Mouse (Mus musculus) midbrain, embryonic 16.5 days (tissue): Measurements from ENCODE around the gene Asap3. TPM values are rescaled to one million over a fixed set of nuclear protein-coding genes. Genes with fewer than 3 reads are reported as not detected.
A peak's percentile ranks its signal among the peaks of the same experiment; 100 is the strongest.

ENCODE experiments used
- ATAC-seq: fragments of 200-750 bp; cut with Nextera tagmentation; 2 replicates; pipeline ENCODE4 v1.8.0; 2017; ENCODE audit warnings: moderate TSS enrichment
- H3K27ac ChIP-seq: fragments of 300-500 bp; sonication (generic); 2 replicates; pipeline ENCODE4 v1.5.1; 2014; ENCODE audit warnings: mild to moderate bottlenecking, low read length, mixed read lengths
- H3K27me3 ChIP-seq: fragments of 300-500 bp; sonication (generic); 2 replicates; pipeline ENCODE4 v1.6.1; 2014; ENCODE audit warnings: low read depth, low read length, mixed read lengths; ENCODE audit not compliant: control insufficient read depth, insufficient read depth
- H3K36me3 ChIP-seq: fragments of 300-500 bp; sonication (generic); 2 replicates; pipeline ENCODE4 v1.6.1; 2014; ENCODE audit warnings: mild to moderate bottlenecking, low read length, moderate library complexity, mixed read lengths; ENCODE audit not compliant: control insufficient read depth, insufficient read depth
- H3K4me1 ChIP-seq: fragments of 300-500 bp; sonication (generic); 2 replicates; pipeline ENCODE4 v1.6.1; 2014; ENCODE audit warnings: mild to moderate bottlenecking, low read length, mixed read lengths; ENCODE audit not compliant: control insufficient read depth, insufficient read depth
- H3K4me2 ChIP-seq: fragments of 300-500 bp; sonication (generic); 2 replicates; pipeline ENCODE4 v1.6.1; 2014; ENCODE audit warnings: mild to moderate bottlenecking, low read length, mixed read lengths
- H3K4me3 ChIP-seq: fragments of 300-500 bp; sonication (generic); 2 replicates; pipeline ENCODE4 v1.5.1; 2014; ENCODE audit warnings: low read depth, mild to moderate bottlenecking, low read length, moderate library complexity, mixed read lengths
- H3K9ac ChIP-seq: fragments of 300-500 bp; sonication (generic); 2 replicates; pipeline ENCODE4 v1.6.1; 2014; ENCODE audit warnings: low read depth, low read length, mixed read lengths
- H3K9me3 ChIP-seq: fragments of 300-500 bp; sonication (generic); replicated peaks from 2 replicates; pipeline ENCODE4 v1.6.1; 2014; ENCODE audit warnings: mild to moderate bottlenecking, low read length, mixed read lengths; ENCODE audit not compliant: control insufficient read depth, poor library complexity, severe bottlenecking
- WGBS: fragments of 180-500 bp; shearing (Covaris S2); extraction: QIAGEN DNeasy Blood & Tissue Kit; methylation state at CpG from one replicate; pipeline ENCODE4 v1.1.7; 2014; 5-methylcytosine and 5-hydroxymethylcytosine counted together
- polyA plus RNA-seq: library from polyadenylated mRNA; unstranded; fragments of >200 nt; fragmentation: Nextera tagmentation; extraction: Ambion mirVana; gene quantifications from 2 replicates; pipeline ENCODE4 v1.2.1, GENCODE M21; 2015

Asap3 gene
- polyA plus RNA-seq, 1 experiment from 2014 or later = 5.1 TPM

- H3K36me3 ChIP-seq = no peaks in the 10 kb centered on the region
- H3K27me3 ChIP-seq = peaks cover 47% of the 10 kb centered on the region
- no peak overlapping the region for H3K27ac ChIP-seq
- peaks cover 22% of the 10 kb centered on the region for H3K4me1 ChIP-seq
- no peak for ATAC-seq
- no peaks in the 10 kb centered on the region for H3K9me3 ChIP-seq
- H3K4me2 ChIP-seq = peak overlapping the region; percentile 56
- WGBS = 1% methylated on average over 36 of the region's 37 CpGs
- H3K9ac ChIP-seq = no peak overlapping the region
- peak overlapping the region; percentile 34 for H3K4me3 ChIP-seq
Measured at GRCm38 (mm10) chr4:136248464-136249331, 42.5 kb downstream of the Asap3 start.

DNA sequence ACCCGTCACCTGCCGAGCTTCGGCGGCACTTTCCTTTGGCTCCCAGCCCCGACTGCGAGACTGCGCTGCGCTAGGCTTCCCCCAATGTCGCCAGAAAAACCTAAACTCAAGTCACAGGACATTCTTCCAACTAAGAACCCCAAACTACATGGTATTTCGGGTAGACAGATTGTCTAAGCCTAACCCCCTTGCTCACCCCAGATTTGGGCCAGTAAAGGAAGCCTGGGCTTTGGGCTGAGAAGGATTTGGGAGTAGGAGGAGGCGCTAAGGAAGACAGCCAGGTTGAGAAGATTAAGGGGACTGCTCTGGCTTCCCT is 43.1 kb downstream of the Asap3 start:
- Histone ChIP-seq H3K27me3 (peaks cover 47% of the 10 kb centered on the region), H3K9me3 (no peaks in the 10 kb centered on the region), H3K4me1 (peaks cover 22% of the 10 kb centered on the region), H3K4me2 (peak overlapping the region; percentile 56), H3K4me3 (no peak overlapping the region), H3K27ac (no peak overlapping the region), H3K36me3 (no peaks in the 10 kb centered on the region), H3K9ac (no peak overlapping the region)
- no peak for ATAC-seq
- whole genome bisulfite sequencing = 3% methylated on average over 11 of the region's 11 CpGs

GRCm38 (mm10) chr4:136249780-136250179 is 43.6 kb downstream of the Asap3 start:
- Histone ChIP-seq H3K4me1 (peaks cover 22% of the 10 kb centered on the region), H3K36me3 (no peaks in the 10 kb centered on the region), H3K4me3 (no peak overlapping the region), H3K4me2 (no peak overlapping the region), H3K9me3 (no peaks in the 10 kb centered on the region), H3K27ac (no peak overlapping the region), H3K27me3 (peaks cover 47% of the 10 kb centered on the region), H3K9ac (no peak overlapping the region)
- 43% methylated on average over 9 of the region's 9 CpGs for WGBS
- no peak for ATAC-seq

- H3K27ac ChIP-seq = no peak overlapping the region
- 72% methylated on average over 6 of the region's 6 CpGs for WGBS
- no peak for ATAC-seq
- H3K9ac ChIP-seq = no peak overlapping the region
- no peaks in the 10 kb centered on the region for H3K36me3 ChIP-seq
- H3K4me1 ChIP-seq = peaks cover 4% of the 10 kb centered on the region
- no peaks in the 10 kb centered on the region for H3K27me3 ChIP-seq
- H3K9me3 ChIP-seq = no peaks in the 10 kb centered on the region
- no peak overlapping the region for H3K4me2 ChIP-seq
- H3K4me3 ChIP-seq = no peak overlapping the region
Measured at GRCm38 (mm10) chr4:136255919-136256318, 49.8 kb downstream of the Asap3 start.

- H3K4me3 ChIP-seq = no peak overlapping the region
- H3K9ac ChIP-seq = no peak overlapping the region
- no peaks in the 10 kb centered on the region for H3K9me3 ChIP-seq
- no peaks in the 10 kb centered on the region for H3K27me3 ChIP-seq
- no peak overlapping the region for H3K27ac ChIP-seq
- H3K36me3 ChIP-seq = no peaks in the 10 kb centered on the region
- peaks cover 4% of the 10 kb centered on the region for H3K4me1 ChIP-seq
- ATAC-seq = no peak
- no peak overlapping the region for H3K4me2 ChIP-seq
- 86% methylated on average over 10 of the region's 10 CpGs for WGBS
Measured at GRCm38 (mm10) chr4:136256696-136257095, 50.5 kb downstream of the Asap3 start.

DNA sequence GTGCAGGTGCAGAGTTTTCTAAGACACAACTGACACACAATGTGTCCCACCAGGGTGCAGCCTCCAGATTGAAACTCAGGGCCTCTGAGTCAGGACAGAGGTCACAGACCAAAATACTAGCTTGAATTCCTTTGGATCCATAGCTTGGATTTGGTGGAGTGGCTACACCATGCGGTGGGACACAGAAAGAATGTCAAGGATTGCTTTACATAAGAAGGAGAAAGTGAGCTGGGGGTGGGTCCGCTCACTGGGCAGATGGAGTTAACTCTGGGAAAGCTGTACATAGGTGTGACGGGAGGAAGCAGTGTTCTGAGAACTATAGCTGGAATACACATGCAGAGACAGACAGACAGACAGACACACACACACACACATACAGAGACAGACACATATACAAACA is 53.8 kb downstream of the Asap3 start:
- Histone ChIP-seq H3K36me3 (no peaks in the 10 kb centered on the region), H3K4me1 (peaks cover 4% of the 10 kb centered on the region), H3K4me3 (no peak overlapping the region), H3K9me3 (no peaks in the 10 kb centered on the region), H3K27ac (no peak overlapping the region), H3K4me2 (no peak overlapping the region), H3K27me3 (no peaks in the 10 kb centered on the region), H3K9ac (no peak overlapping the region)
- ATAC-seq = no peak
- 65% methylated on average over 3 of the region's 3 CpGs for WGBS

- ATAC-seq = peak; percentile 54; the same call in 1 of the 2 replicates
- peaks cover 4% of the 10 kb centered on the region for H3K4me1 ChIP-seq
- 36% methylated on average over 10 of the region's 10 CpGs for WGBS
- no peak overlapping the region for H3K4me2 ChIP-seq
- no peak overlapping the region for H3K27ac ChIP-seq
- H3K9me3 ChIP-seq = no peaks in the 10 kb centered on the region
- no peaks in the 10 kb centered on the region for H3K36me3 ChIP-seq
- H3K4me3 ChIP-seq = no peak overlapping the region
- no peaks in the 10 kb centered on the region for H3K27me3 ChIP-seq
- H3K9ac ChIP-seq = no peak overlapping the region
Measured at GRCm38 (mm10) chr4:136260491-136261180, 54.5 kb downstream of the Asap3 start.

DNA sequence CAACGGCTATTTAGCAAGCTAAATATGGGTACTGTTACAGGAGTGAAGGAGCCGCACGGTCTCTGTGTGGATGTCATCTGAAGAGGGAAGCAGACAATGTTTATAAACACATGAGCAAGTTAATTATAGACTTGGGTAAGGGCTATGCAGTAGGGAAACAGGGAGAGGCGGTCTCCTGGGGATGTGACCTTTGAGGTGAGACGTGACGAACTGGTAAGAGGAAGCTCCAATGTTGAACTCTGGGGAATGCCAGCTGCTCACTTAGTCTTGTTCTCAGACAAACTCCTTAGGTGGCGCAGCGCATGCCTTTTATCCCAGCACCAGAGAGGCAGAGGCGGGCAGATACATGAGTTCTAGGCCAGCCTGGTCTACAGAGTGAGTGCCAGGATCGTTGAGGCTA is 55.7 kb downstream of the Asap3 start:
- H3K9ac ChIP-seq = no peak overlapping the region
- H3K4me1 ChIP-seq = peaks cover 4% of the 10 kb centered on the region
- no peaks in the 10 kb centered on the region for H3K9me3 ChIP-seq
- ATAC-seq = no peak
- no peaks in the 10 kb centered on the region for H3K36me3 ChIP-seq
- 76% methylated on average over 10 of the region's 10 CpGs for WGBS
- H3K27ac ChIP-seq = no peak overlapping the region
- H3K4me2 ChIP-seq = no peak overlapping the region
- no peaks in the 10 kb centered on the region for H3K27me3 ChIP-seq
- H3K4me3 ChIP-seq = no peak overlapping the region

DNA sequence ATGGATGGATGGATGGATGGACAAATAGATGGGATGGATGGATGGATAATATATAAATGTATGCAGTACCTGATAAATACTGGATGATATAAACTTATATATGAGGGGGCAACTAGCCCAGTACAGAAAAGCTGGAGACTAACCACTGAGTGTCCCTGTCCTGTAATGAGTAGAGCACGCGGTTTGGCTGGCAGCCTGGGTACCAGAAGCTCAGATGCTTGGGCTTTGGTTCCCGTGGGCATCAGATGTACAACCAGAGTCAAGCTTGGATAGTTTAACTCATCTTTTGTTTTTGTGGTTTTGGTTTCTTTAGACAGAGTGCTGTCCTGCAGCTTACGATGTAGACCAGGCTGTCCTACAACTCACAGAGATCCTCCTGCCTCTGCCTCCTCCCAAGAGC is 57.4 kb downstream of the Asap3 start:
- no peak overlapping the region for H3K4me3 ChIP-seq
- ATAC-seq = no peak
- H3K4me1 ChIP-seq = peaks cover 4% of the 10 kb centered on the region
- H3K27me3 ChIP-seq = no peaks in the 10 kb centered on the region
- WGBS = 94% methylated on average over 4 of the region's 4 CpGs
- H3K27ac ChIP-seq = no peak overlapping the region
- no peak overlapping the region for H3K4me2 ChIP-seq
- no peak overlapping the region for H3K9ac ChIP-seq
- H3K9me3 ChIP-seq = no peaks in the 10 kb centered on the region
- H3K36me3 ChIP-seq = no peaks in the 10 kb centered on the region
